Mouse (Mus musculus): ENCODE data around the gene Lpxn. TPM values are rescaled to one million over a fixed set of nuclear protein-coding genes. Genes with fewer than 3 reads are reported as not detected.
A peak's percentile ranks its signal among the peaks of the same experiment; 100 is the strongest.

Gene Lpxn
- polyA plus RNA-seq (2015; fragmentation: Nextera tagmentation; extraction: Ambion mirVana): 5.2 and 5.3 TPM in 2 replicates

- peak within 1 kb of the TSS; percentile 100 for H3K27ac ChIP-seq (replicated peaks)
- ATAC-seq (ENCODE audit: insufficient number of reproducible peaks, low FRiP score, low TSS enrichment, low read depth): peak; percentile 96
- peak within 1 kb of the TSS; percentile 99 for H3K9ac ChIP-seq
- H3K36me3 ChIP-seq: no peaks in the 10 kb centered on the region
- 0 out of 2 replicates have a peak, but pooled peaks cover 3% of the 10 kb centered on the region for H3K4me1 ChIP-seq
- under 1% methylated on average over 56 of the region's 76 CpGs for WGBS
- peak within 1 kb of the TSS; percentile 68 for H3K4me2 ChIP-seq (replicated peaks)
- peak within 1 kb of the TSS; percentile 70 for H3K4me3 ChIP-seq (replicated peaks)
- H3K9me3 ChIP-seq (replicated peaks): no peaks in the 10 kb centered on the region
- H3K27me3 ChIP-seq: no peaks in the 10 kb centered on the region
Observed at GRCm38 (mm10) chr19:12795511-12796327, at the start of gene Lpxn, which contains the start of gene Zfp91. TSS of gene Lpxn (plus strand) at chr19:12796193. TSS of gene Zfp91 (minus strand) at chr19:12796126.

GRCm38 (mm10) chr19:12756286-12756685 lies 39.7 kb upstream of the Lpxn start:
- WGBS: 80% methylated on average over 3 of the region's 3 CpGs
- H3K36me3 ChIP-seq: no peaks in the 10 kb centered on the region
- no peak overlapping the region for H3K4me3 ChIP-seq (replicated peaks)
- H3K9me3 ChIP-seq (replicated peaks): no peaks in the 10 kb centered on the region
- no peak for ATAC-seq (ENCODE audit: insufficient number of reproducible peaks, low FRiP score, low TSS enrichment, low read depth)
- no peak overlapping the region for H3K27ac ChIP-seq (replicated peaks)
- H3K4me2 ChIP-seq (replicated peaks): no peak overlapping the region
- H3K4me1 ChIP-seq: no peaks in the 10 kb centered on the region
- no peak overlapping the region for H3K9ac ChIP-seq
- no peaks in the 10 kb centered on the region for H3K27me3 ChIP-seq

GRCm38 (mm10) chr19:12758936-12759478 lies 37.0 kb upstream of the Lpxn start:
- Histone ChIP-seq H3K4me2 (replicated peaks) (no peak overlapping the region), H3K9ac (no peak overlapping the region), H3K4me3 (replicated peaks) (no peak overlapping the region), H3K9me3 (replicated peaks) (no peaks in the 10 kb centered on the region), H3K4me1 (no peaks in the 10 kb centered on the region), H3K27ac (replicated peaks) (no peak overlapping the region), H3K36me3 (peaks cover 14% of the 10 kb centered on the region), H3K27me3 (no peaks in the 10 kb centered on the region)
- ATAC-seq (ENCODE audit: insufficient number of reproducible peaks, low FRiP score, low TSS enrichment, low read depth): no peak
- 76% methylated on average over 1 of the region's 1 CpGs for WGBS

- Histone ChIP-seq H3K4me2 (replicated peaks) (no peak overlapping the region), H3K27me3 (no peaks in the 10 kb centered on the region), H3K9me3 (replicated peaks) (no peaks in the 10 kb centered on the region), H3K4me1 (no peaks in the 10 kb centered on the region), H3K9ac (no peak overlapping the region), H3K27ac (replicated peaks) (no peak overlapping the region), H3K36me3 (peaks cover 19% of the 10 kb centered on the region), H3K4me3 (replicated peaks) (no peak overlapping the region)
- WGBS: 52% methylated on average over 2 of the region's 2 CpGs
- no peak for ATAC-seq (ENCODE audit: insufficient number of reproducible peaks, low FRiP score, low TSS enrichment, low read depth)
Observed at GRCm38 (mm10) chr19:12759656-12760055, 36.3 kb upstream of the Lpxn start.

GRCm38 (mm10) chr19:12762212-12763130 lies 33.5 kb upstream of the Lpxn start:
- Histone ChIP-seq H3K4me1 (no peaks in the 10 kb centered on the region), H3K4me2 (replicated peaks) (no peak overlapping the region), H3K9ac (no peak overlapping the region), H3K27ac (replicated peaks) (no peak overlapping the region), H3K36me3 (peaks cover 19% of the 10 kb centered on the region), H3K4me3 (replicated peaks) (no peak overlapping the region), H3K9me3 (replicated peaks) (no peaks in the 10 kb centered on the region), H3K27me3 (no peaks in the 10 kb centered on the region)
- 63% methylated on average over 2 of the region's 2 CpGs for WGBS
- no peak for ATAC-seq (ENCODE audit: insufficient number of reproducible peaks, low FRiP score, low TSS enrichment, low read depth)

GRCm38 (mm10) chr19:12765308-12765707 lies 30.7 kb upstream of the Lpxn start, which contains the start of gene Cntf:
TSS of gene Cntf (minus strand) at chr19:12765632.
- H3K4me1 ChIP-seq: no peaks in the 10 kb centered on the region
- no peak within 1 kb of the TSS for H3K9ac ChIP-seq
- no peak within 1 kb of the TSS for H3K27ac ChIP-seq (replicated peaks)
- no peaks in the 10 kb centered on the region for H3K9me3 ChIP-seq (replicated peaks)
- H3K4me2 ChIP-seq (replicated peaks): no peak within 1 kb of the TSS
- no peak for ATAC-seq (ENCODE audit: insufficient number of reproducible peaks, low FRiP score, low TSS enrichment, low read depth)
- no peaks in the 10 kb centered on the region for H3K27me3 ChIP-seq
- 82% methylated on average over 7 of the region's 7 CpGs for WGBS
- no peak within 1 kb of the TSS for H3K4me3 ChIP-seq (replicated peaks)
- peaks cover 35% of the 10 kb centered on the region for H3K36me3 ChIP-seq

GRCm38 (mm10) chr19:12770888-12771287 lies 25.1 kb upstream of the Lpxn start:
- no peak for ATAC-seq (ENCODE audit: insufficient number of reproducible peaks, low FRiP score, low TSS enrichment, low read depth)
- H3K27me3 ChIP-seq: no peaks in the 10 kb centered on the region
- H3K36me3 ChIP-seq: peaks cover 25% of the 10 kb centered on the region
- no peaks in the 10 kb centered on the region for H3K4me1 ChIP-seq
- H3K4me2 ChIP-seq (replicated peaks): no peak overlapping the region
- no peak overlapping the region for H3K4me3 ChIP-seq (replicated peaks)
- H3K27ac ChIP-seq (replicated peaks): no peak overlapping the region
- WGBS: 86% methylated on average over 5 of the region's 5 CpGs
- no peak overlapping the region for H3K9ac ChIP-seq
- H3K9me3 ChIP-seq (replicated peaks): no peaks in the 10 kb centered on the region

- H3K4me3 ChIP-seq (replicated peaks): no peak overlapping the region
- H3K4me1 ChIP-seq: no peaks in the 10 kb centered on the region
- peaks cover 16% of the 10 kb centered on the region for H3K36me3 ChIP-seq
- no peaks in the 10 kb centered on the region for H3K9me3 ChIP-seq (replicated peaks)
- H3K4me2 ChIP-seq (replicated peaks): no peak overlapping the region
- no peaks in the 10 kb centered on the region for H3K27me3 ChIP-seq
- H3K27ac ChIP-seq (replicated peaks): no peak overlapping the region
- no peak for ATAC-seq (ENCODE audit: insufficient number of reproducible peaks, low FRiP score, low TSS enrichment, low read depth)
- no peak overlapping the region for H3K9ac ChIP-seq
Observed at GRCm38 (mm10) chr19:12780437-12780836, 15.6 kb upstream of the Lpxn start.

- Histone ChIP-seq H3K9ac (no peak overlapping the region), H3K4me1 (no peaks in the 10 kb centered on the region), H3K27ac (replicated peaks) (no peak overlapping the region), H3K27me3 (no peaks in the 10 kb centered on the region), H3K9me3 (replicated peaks) (no peaks in the 10 kb centered on the region), H3K4me2 (replicated peaks) (no peak overlapping the region), H3K36me3 (no peaks in the 10 kb centered on the region), H3K4me3 (replicated peaks) (no peak overlapping the region)
- no peak for ATAC-seq (ENCODE audit: insufficient number of reproducible peaks, low FRiP score, low TSS enrichment, low read depth)
- WGBS: 66% methylated on average over 2 of the region's 2 CpGs
Observed at GRCm38 (mm10) chr19:12786803-12787395, 9.1 kb upstream of the Lpxn start.

GRCm38 (mm10) chr19:12787721-12788120 lies 8.3 kb upstream of the Lpxn start:
- Histone ChIP-seq H3K9me3 (replicated peaks) (no peaks in the 10 kb centered on the region), H3K4me2 (replicated peaks) (no peak overlapping the region), H3K27ac (replicated peaks) (no peak overlapping the region), H3K27me3 (no peaks in the 10 kb centered on the region), H3K4me3 (replicated peaks) (no peak overlapping the region), H3K4me1 (no peaks in the 10 kb centered on the region), H3K9ac (no peak overlapping the region), H3K36me3 (no peaks in the 10 kb centered on the region)
- no peak for ATAC-seq (ENCODE audit: insufficient number of reproducible peaks, low FRiP score, low TSS enrichment, low read depth)
- 65% methylated on average over 4 of the region's 4 CpGs for WGBS

- Histone ChIP-seq H3K9me3 (replicated peaks) (no peaks in the 10 kb centered on the region), H3K27ac (replicated peaks) (no peak overlapping the region), H3K4me1 (0 out of 2 replicates have a peak, but pooled peaks cover 3% of the 10 kb centered on the region), H3K9ac (no peak overlapping the region), H3K4me3 (replicated peaks) (no peak overlapping the region), H3K36me3 (no peaks in the 10 kb centered on the region), H3K27me3 (no peaks in the 10 kb centered on the region), H3K4me2 (replicated peaks) (no peak overlapping the region)
- no peak for ATAC-seq (ENCODE audit: insufficient number of reproducible peaks, low FRiP score, low TSS enrichment, low read depth)
Observed at GRCm38 (mm10) chr19:12792374-12792773, 3.6 kb upstream of the Lpxn start.
